Mouse (Mus musculus): Measurements from ENCODE around the gene Tmem165. TPM values are rescaled to one million over a fixed set of nuclear protein-coding genes. Genes with fewer than 3 reads are reported as not detected.

Tmem165 gene
- total and polyA plus RNA-seq, 2 experiments from 2014 or later, result 42.7 to 77.1 TPM

- 89% methylated on average over 3 of the region's 3 CpGs for WGBS
- no peak overlapping the region for H3K9ac ChIP-seq (replicated peaks; ENCODE audit: low read length, poor library complexity, severe bottlenecking)
- H3K36me3 ChIP-seq (ENCODE audit: insufficient read depth, low read length), result peaks cover 19% of the 10 kb centered on the region
- no peak for DNase-seq (ENCODE audit: low spot score)
- no peak for TF ChIP-seq CTCF (IDR thresholded peaks at IDR 0.05)
- H3K9me3 ChIP-seq (ENCODE audit: low read length), result no peaks in the 10 kb centered on the region
- H3K27me3 ChIP-seq (ENCODE audit: insufficient read depth, low read length), result no peaks in the 10 kb centered on the region
- H3K4me1 ChIP-seq (ENCODE audit: insufficient read depth, low read length), result no peaks in the 10 kb centered on the region
- no peak overlapping the region for H3K4me2 ChIP-seq (ENCODE audit: low read depth, low read length, poor library complexity, severe bottlenecking)
- no peak overlapping the region for H3K4me3 ChIP-seq (ENCODE audit: low read depth, low read length)
- no peak overlapping the region for H3K27ac ChIP-seq (ENCODE audit: low read depth, low read length)
- no peak for ATAC-seq (ENCODE audit: low FRiP score)
These were observed 59.6 kb downstream of the Tmem165 start for GRCm38 (mm10) chr5:76243274-76243673.

- no peaks in the 10 kb centered on the region for H3K27me3 ChIP-seq (ENCODE audit: insufficient read depth, low read length)
- H3K4me3 ChIP-seq (ENCODE audit: low read depth, low read length), result no peak overlapping the region
- no peak for TF ChIP-seq CTCF (IDR thresholded peaks at IDR 0.05)
- H3K9ac ChIP-seq (replicated peaks; ENCODE audit: low read length, poor library complexity, severe bottlenecking), result no peak overlapping the region
- ATAC-seq (ENCODE audit: low FRiP score) (no peak), DNase-seq (ENCODE audit: low spot score) (no peak)
- no peak overlapping the region for H3K4me2 ChIP-seq (ENCODE audit: low read depth, low read length, poor library complexity, severe bottlenecking)
- H3K4me1 ChIP-seq (ENCODE audit: insufficient read depth, low read length), result no peaks in the 10 kb centered on the region
- 98% methylated on average over 4 of the region's 4 CpGs for WGBS
- no peaks in the 10 kb centered on the region for H3K9me3 ChIP-seq (ENCODE audit: low read length)
- peaks cover 19% of the 10 kb centered on the region for H3K36me3 ChIP-seq (ENCODE audit: insufficient read depth, low read length)
- no peak overlapping the region for H3K27ac ChIP-seq (ENCODE audit: low read depth, low read length)
These were observed 60.2 kb downstream of the Tmem165 start for GRCm38 (mm10) chr5:76243929-76244328.

DNA sequence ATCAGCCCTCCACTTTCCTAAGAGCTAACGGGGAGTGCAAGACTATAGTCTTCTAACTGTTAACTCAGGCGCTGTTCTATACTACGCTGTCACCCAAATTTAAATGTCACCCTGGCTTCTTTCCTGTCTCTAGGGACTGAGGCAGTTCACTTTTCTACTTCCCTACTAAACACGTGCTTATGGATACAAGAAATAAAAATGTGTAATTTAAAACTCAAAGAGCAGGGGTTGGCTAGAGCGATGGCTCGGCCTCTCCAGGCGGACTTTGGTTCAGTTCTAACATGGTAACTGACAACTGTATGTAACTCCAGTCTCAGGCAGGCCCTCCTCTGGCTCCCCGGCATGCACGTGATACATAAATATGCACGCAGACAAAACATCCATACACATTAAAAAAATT is 60.8 kb downstream of the Tmem165 start:
- 96% methylated on average over 10 of the region's 10 CpGs for WGBS
- H3K9ac ChIP-seq (replicated peaks; ENCODE audit: low read length, poor library complexity, severe bottlenecking), result no peak overlapping the region
- H3K27me3 ChIP-seq (ENCODE audit: insufficient read depth, low read length), result no peaks in the 10 kb centered on the region
- peaks cover 18% of the 10 kb centered on the region for H3K36me3 ChIP-seq (ENCODE audit: insufficient read depth, low read length)
- no peak overlapping the region for H3K4me2 ChIP-seq (ENCODE audit: low read depth, low read length, poor library complexity, severe bottlenecking)
- no peaks in the 10 kb centered on the region for H3K4me1 ChIP-seq (ENCODE audit: insufficient read depth, low read length)
- no peak for DNase-seq (ENCODE audit: low spot score)
- TF ChIP-seq CTCF (IDR thresholded peaks at IDR 0.05), result no peak
- H3K4me3 ChIP-seq (ENCODE audit: low read depth, low read length), result no peak overlapping the region
- no peak for ATAC-seq (ENCODE audit: low FRiP score)
- no peak overlapping the region for H3K27ac ChIP-seq (ENCODE audit: low read depth, low read length)
- H3K9me3 ChIP-seq (ENCODE audit: low read length), result no peaks in the 10 kb centered on the region

GRCm38 (mm10) chr5:76245419-76245818 is 61.7 kb downstream of the Tmem165 start:
- Histone ChIP-seq H3K36me3 (ENCODE audit: insufficient read depth, low read length) (peaks cover 9% of the 10 kb centered on the region; the same call in 1 of the 2 replicates), H3K4me1 (ENCODE audit: insufficient read depth, low read length) (no peaks in the 10 kb centered on the region), H3K27me3 (ENCODE audit: insufficient read depth, low read length) (no peaks in the 10 kb centered on the region), H3K4me2 (ENCODE audit: low read depth, low read length, poor library complexity, severe bottlenecking) (no peak overlapping the region), H3K9me3 (ENCODE audit: low read length) (no peaks in the 10 kb centered on the region), H3K4me3 (ENCODE audit: low read depth, low read length) (no peak overlapping the region), H3K9ac (replicated peaks; ENCODE audit: low read length, poor library complexity, severe bottlenecking) (no peak overlapping the region), H3K27ac (ENCODE audit: low read depth, low read length) (no peak overlapping the region)
- 95% methylated on average over 3 of the region's 3 CpGs for WGBS
- no peak for TF ChIP-seq CTCF (IDR thresholded peaks at IDR 0.05)
- no peak for ATAC-seq (ENCODE audit: low FRiP score)
- no peak for DNase-seq (ENCODE audit: low spot score)

DNA sequence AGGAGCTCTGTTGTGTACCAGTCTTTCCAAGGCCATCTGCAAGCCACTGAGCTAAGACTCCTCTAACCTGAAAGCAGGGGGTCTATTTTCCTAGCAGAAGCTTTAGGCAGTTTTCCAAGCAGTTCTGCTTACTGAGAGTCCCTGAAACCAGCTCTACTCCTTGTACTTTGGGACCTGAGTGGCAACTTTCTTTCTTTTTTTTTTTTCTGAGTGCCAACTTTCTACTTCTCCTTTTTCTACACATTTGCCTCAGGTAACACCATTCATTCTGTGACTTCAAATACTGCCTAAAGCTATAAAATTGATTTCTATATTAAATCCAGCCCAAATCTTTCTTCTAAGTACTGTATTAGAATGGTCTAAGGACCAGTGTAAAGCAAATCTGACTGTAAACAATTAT is 62.9 kb downstream of the Tmem165 start:
- no peak overlapping the region for H3K9ac ChIP-seq (replicated peaks; ENCODE audit: low read length, poor library complexity, severe bottlenecking)
- ATAC-seq (ENCODE audit: low FRiP score) (no peak), DNase-seq (ENCODE audit: low spot score) (no peak)
- no peak overlapping the region for H3K4me2 ChIP-seq (ENCODE audit: low read depth, low read length, poor library complexity, severe bottlenecking)
- no peak overlapping the region for H3K27ac ChIP-seq (ENCODE audit: low read depth, low read length)
- H3K9me3 ChIP-seq (ENCODE audit: low read length), result no peaks in the 10 kb centered on the region
- peaks cover 9% of the 10 kb centered on the region; the same call in 1 of the 2 replicates for H3K36me3 ChIP-seq (ENCODE audit: insufficient read depth, low read length)
- H3K4me3 ChIP-seq (ENCODE audit: low read depth, low read length), result no peak overlapping the region
- no peaks in the 10 kb centered on the region for H3K4me1 ChIP-seq (ENCODE audit: insufficient read depth, low read length)
- H3K27me3 ChIP-seq (ENCODE audit: insufficient read depth, low read length), result no peaks in the 10 kb centered on the region
- no peak for TF ChIP-seq CTCF (IDR thresholded peaks at IDR 0.05)

- Histone ChIP-seq H3K4me2 (ENCODE audit: low read depth, low read length, poor library complexity, severe bottlenecking) (no peak overlapping the region), H3K27ac (ENCODE audit: low read depth, low read length) (no peak overlapping the region), H3K4me1 (ENCODE audit: insufficient read depth, low read length) (no peaks in the 10 kb centered on the region), H3K4me3 (ENCODE audit: low read depth, low read length) (no peak overlapping the region), H3K9me3 (ENCODE audit: low read length) (no peaks in the 10 kb centered on the region), H3K36me3 (ENCODE audit: insufficient read depth, low read length) (peaks cover 8% of the 10 kb centered on the region; the same call in 1 of the 2 replicates), H3K27me3 (ENCODE audit: insufficient read depth, low read length) (no peaks in the 10 kb centered on the region), H3K9ac (replicated peaks; ENCODE audit: low read length, poor library complexity, severe bottlenecking) (no peak overlapping the region)
- no peak for DNase-seq (ENCODE audit: low spot score)
- 92% methylated on average over 3 of the region's 3 CpGs for WGBS
- no peak for TF ChIP-seq CTCF (IDR thresholded peaks at IDR 0.05)
- no peak for ATAC-seq (ENCODE audit: low FRiP score)
These were observed 67.3 kb downstream of the Tmem165 start for GRCm38 (mm10) chr5:76250948-76251347.

Other genes with a start within 250 kb of the Tmem165 start
- gene Kdr, start 205.4 kb upstream of the Tmem165 start, total RNA-seq (2014; rRNA removed), result 19.1 and 24.7 TPM in 2 replicates
- 11.6 and 12.5 TPM in 2 replicates for gene Kdr, start 205.4 kb upstream of the Tmem165 start, polyA plus RNA-seq (2015; fragmentation: Nextera tagmentation; extraction: Ambion mirVana)
- 11.9 and 17.4 TPM in 2 replicates for gene Srd5a3, start 43.6 kb upstream of the Tmem165 start, total RNA-seq (2014; rRNA removed)
- gene Srd5a3, start 43.6 kb upstream of the Tmem165 start, polyA plus RNA-seq (2015; fragmentation: Nextera tagmentation; extraction: Ambion mirVana), result 19.2 and 19.8 TPM in 2 replicates
- 25.1 and 32.1 TPM in 2 replicates for gene Clock, start 120.9 kb downstream of the Tmem165 start, total RNA-seq (2014; rRNA removed)
- 8.1 and 11.6 TPM in 2 replicates for gene Clock, start 120.9 kb downstream of the Tmem165 start, polyA plus RNA-seq (2015; fragmentation: Nextera tagmentation; extraction: Ambion mirVana)
- not detected in 2 replicates for gene Pdcl2, start 147.3 kb downstream of the Tmem165 start, total RNA-seq (2014; rRNA removed)
- gene Pdcl2, start 147.3 kb downstream of the Tmem165 start, polyA plus RNA-seq (2015; fragmentation: Nextera tagmentation; extraction: Ambion mirVana), result not detected in 2 replicates
- gene Nmu, start 179.9 kb downstream of the Tmem165 start, total RNA-seq (2014; rRNA removed), result not detected in 2 replicates
- 0.97 and 1.1 TPM in 2 replicates for gene Nmu, start 179.9 kb downstream of the Tmem165 start, polyA plus RNA-seq (2015; fragmentation: Nextera tagmentation; extraction: Ambion mirVana)